Mouse (Mus musculus) adrenal gland, postnatal 10 days (tissue): ENCODE results near the gene Gm10306. TPM values are rescaled to one million over a fixed set of nuclear protein-coding genes. Genes with fewer than 3 reads are reported as not detected.

Experiments
- total RNA-seq, 2 experiments: library from RNA; stranded (reverse); gene quantifications; 2 replicates each; pipeline ENCODE4 v1.2.3; 2021

Gene Gm10306
- total RNA-seq, 2 experiments from 2014 or later = not detected

Other genes starting within 250 kb of the Gm10306 start
- 1 to 10 TPM; 8.9 to 9.4 TPM for gene Caap1, start 250 bp downstream of the Gm10306 start, total RNA-seq
- 10 to 100 TPM; 55.1 to 56.6 TPM for gene Plaa, start 46.7 kb downstream of the Gm10306 start, total RNA-seq
- 10 to 100 TPM; 15.0 to 16.2 TPM for gene Ift74, start 57.9 kb downstream of the Gm10306 start, total RNA-seq
- not detected for gene Lrrc19, start 93.6 kb downstream of the Gm10306 start, total RNA-seq
- 10 to 100 TPM; 38.7 to 44.0 TPM for gene Tek, start 182.7 kb downstream of the Gm10306 start, total RNA-seq